Mouse (Mus musculus) retina, postnatal 1 day (tissue): ENCODE data around the gene Mlec.
"Not testable (repeated sequence)": the region's sequence is repeated elsewhere in the genome, so short reads cannot be mapped to it uniquely, and the experiment has no call there.

Experiments used
- DNase-seq: peaks from one replicate; pipeline ENCODE4 v3.0.0-alpha.2; 2012

The Mlec gene

GRCm38 (mm10) chr5:115124690-115125089, 33.3 kb downstream of the Mlec start:
- DNase-seq, result no peak

GRCm38 (mm10) chr5:115120978-115121377, 37.0 kb downstream of the Mlec start:
- DNase-seq, result peak; percentile 45

- DNase-seq, result peak; percentile 85
Observed at GRCm38 (mm10) chr5:115118961-115119570, 38.9 kb downstream of the Mlec start, which contains the start of gene Acads. Acads (minus strand) TSS chr5:115119346.

DNA sequence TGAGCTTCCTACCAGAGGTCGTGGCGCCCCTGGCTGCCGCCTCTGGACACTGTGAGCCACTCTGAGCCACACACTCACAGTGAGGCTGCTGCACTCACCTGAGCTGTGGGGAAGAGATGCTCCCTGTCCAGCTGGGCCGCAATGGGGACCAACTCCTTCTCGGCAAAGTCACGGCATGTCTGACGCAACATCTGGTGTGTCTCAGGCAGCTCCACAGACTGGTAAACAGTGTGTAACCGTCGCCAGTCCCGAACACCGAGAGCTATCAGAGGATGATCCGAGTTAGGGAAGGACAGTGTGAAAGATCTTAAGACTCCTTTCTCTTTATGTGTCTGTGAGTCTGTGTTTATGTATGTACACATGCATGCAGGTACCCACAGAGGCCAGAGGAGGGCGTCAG, 40.5 kb downstream of the Mlec start:
- DNase-seq, result no peak

GRCm38 (mm10) chr5:115116426-115116825, 41.6 kb downstream of the Mlec start:
- DNase-seq, result no peak

DNA sequence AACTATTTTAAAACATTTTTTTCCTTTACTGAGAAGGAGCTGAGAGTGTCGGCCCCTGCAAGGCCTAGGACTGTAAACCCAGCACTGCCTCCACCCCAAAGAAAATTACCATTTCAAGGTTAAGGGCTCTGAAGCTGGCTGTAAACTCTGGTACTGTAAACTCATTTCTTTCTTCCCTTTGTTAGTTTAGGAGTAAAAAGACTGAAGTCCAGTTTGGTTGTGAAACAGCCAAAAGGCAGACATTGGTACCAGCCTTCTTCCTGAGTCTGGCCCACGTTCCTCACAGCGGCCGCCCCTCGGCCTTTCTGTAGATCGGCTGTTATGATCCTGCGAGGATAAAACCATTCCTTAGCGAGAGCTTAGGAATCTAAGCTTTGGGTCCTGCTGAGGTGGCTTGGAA, 43.5 kb downstream of the Mlec start:
- no peak for DNase-seq

DNA sequence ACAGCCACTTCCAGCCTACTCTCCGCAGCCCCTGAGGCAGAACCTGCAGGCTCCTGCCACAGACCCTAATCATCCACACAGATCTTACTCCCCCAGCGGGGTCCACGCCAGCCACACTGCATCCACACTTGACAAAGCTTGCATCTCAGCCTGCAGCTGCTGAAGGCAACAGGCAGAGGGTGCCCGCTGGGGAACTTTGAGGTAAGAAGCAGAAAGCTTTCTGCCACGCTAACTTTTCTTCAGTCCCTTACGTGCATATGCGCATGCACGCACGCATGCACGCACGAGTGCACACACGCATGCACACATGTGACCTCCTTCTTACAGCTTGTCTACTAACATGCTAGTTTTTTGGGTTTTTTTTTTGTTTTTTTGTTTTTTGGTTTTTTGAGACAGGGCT, 44.7 kb downstream of the Mlec start:
- no peak for DNase-seq

DNA sequence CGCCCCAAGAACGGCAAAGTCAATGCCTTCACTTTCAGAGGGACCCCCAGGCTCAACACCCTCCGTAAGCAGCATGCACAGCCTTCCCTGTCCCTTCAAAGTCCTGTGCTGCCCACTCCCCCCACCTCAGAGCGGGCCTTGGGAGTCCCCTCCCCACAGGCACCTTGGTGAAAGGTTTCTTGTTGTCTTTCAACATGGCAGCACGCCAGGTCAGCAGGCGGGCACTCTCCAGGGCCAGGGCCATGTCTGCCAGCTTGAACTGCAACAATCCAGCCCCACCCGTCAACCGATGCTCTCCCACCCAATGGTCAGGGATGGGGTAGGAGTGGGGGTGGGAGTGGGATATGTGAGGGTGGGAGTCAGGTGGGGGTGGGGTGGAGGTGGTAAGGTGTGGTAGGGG, 46.8 kb downstream of the Mlec start:
- no peak for DNase-seq

DNA sequence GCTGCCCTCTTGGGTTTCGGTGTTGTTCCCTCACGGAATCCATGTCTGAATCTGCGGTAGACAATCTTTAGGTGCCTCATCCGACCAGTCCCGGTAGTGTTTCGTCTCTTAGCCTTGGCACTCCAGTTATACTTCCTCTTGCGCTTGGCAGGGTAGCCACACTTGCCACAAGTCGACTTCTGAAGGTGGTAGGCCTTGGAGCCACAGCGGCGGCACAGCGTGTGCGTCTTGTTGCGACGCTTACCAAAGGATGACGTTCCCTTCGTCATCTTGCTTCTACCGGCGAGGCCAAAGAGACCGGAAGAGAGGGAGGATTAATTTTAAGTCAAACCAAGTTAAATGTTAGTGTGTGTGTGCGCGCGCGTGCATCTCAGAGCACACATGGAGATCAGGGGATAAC, 54.7 kb downstream of the Mlec start:
- not testable (repeated sequence) for DNase-seq

DNA sequence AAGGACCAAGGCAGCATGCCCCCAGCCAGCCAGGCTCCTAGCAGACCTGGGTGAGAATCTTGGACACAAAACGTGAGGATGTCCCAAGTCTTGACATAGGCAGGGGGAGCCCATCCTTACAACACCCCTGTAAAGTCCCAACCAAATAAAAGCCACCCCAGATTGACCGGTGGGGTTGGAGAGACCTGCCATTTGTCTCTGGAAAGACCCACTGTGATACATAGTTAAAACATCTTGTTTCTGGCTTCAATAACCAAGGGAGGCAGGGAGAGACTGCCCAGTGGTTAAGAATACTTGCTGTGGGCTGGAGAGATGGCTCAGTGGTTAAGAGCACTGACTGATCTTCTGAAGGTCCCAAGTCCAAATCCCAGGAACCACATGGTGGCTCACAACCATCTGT, 55.7 kb downstream of the Mlec start:
- no peak for DNase-seq

DNA sequence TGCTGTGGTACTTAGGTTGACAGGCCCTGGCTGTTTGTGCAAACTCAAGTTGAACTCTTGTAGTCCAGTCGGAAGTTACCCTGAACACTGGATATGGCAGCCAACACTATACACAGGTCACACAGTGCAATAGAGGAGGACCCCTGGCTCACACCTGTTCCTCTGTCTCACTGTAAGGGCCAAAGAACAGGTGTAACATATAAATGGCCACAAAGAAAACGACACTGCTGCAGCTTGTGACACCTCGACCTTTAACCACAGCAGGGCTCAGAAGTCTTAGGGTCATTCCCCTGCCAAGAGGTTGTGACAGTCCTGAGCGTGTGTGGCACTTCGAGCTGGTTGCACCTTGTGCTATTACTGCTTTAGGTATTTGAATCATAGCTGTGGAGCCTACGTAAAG, 57.5 kb downstream of the Mlec start:
- no peak for DNase-seq

GRCm38 (mm10) chr5:115099991-115100390, 58.0 kb downstream of the Mlec start:
- no peak for DNase-seq

- no peak for DNase-seq
Observed at GRCm38 (mm10) chr5:115099530-115099929, 58.4 kb downstream of the Mlec start.

- DNase-seq, result no peak
Observed at GRCm38 (mm10) chr5:115098195-115098594, 59.8 kb downstream of the Mlec start, which contains the start of gene Gm10401. Gm10401 (minus strand) TSS chr5:115098295.
